12 mouse cellular contexts compared by ENCODE assay signal in genomic region chr1:135906736-135907135, GRCm38 (mm10). TPM values are rescaled to one million over a fixed set of nuclear protein-coding genes. Genes with fewer than 3 reads are reported as not detected.
DNase-seq lines count a peak whose midpoint lies in the region; ATAC-seq lines count a peak whose summit lies in the region.
"Had no signal": no experiment of that assay in that cellular context is flagged by ENCODE, and none has a peak within 500 bp of the region (broad histone marks: within the 10 kb centered on the region; RNA-seq: fewer than 3 reads in every experiment).

No protein-coding gene starts in this region.

- H3K4me3 ChIP-seq in limb, embryonic 13.5 days = no peak overlapping the region
- H3K4me3 ChIP-seq in limb, embryonic 10.5 days = no peak overlapping the region
- no peak overlapping the region for H3K4me3 ChIP-seq in embryonic facial prominence, embryonic 14.5 days (ENCODE audit: low read depth, low read length)
- H3K4me3 ChIP-seq in hindbrain, embryonic 11.5 days (ENCODE audit: low read depth, low read length) = no peak overlapping the region
- H3K4me3 ChIP-seq: stomach, embryonic 15.5 days had no signal

- DNase-seq in limb, embryonic 10.5 days (ENCODE audit: low spot score) = no peak
- DNase-seq in adipocyte (ENCODE audit: low spot score) = peak; percentile 39
- peak; percentile 87 for DNase-seq in embryonic facial prominence, embryonic 14.5 days (ENCODE audit: low spot score)
- peak; percentile 25 for DNase-seq in lung, postnatal 36 days
- DNase-seq in embryo, embryonic 10 days (ENCODE audit: low spot score) = no peak
- no peak for DNase-seq in hindbrain, embryonic 11.5 days (ENCODE audit: low spot score)
- DNase-seq: adrenal gland, adult 8-10 months; cerebellum, adult 9-11 months had no signal

- WGBS in limb, embryonic 13.5 days = 26% methylated on average over 11 of the region's 11 CpGs
- WGBS in limb, embryonic 10.5 days = 48% methylated on average over 11 of the region's 11 CpGs
- WGBS in embryonic facial prominence, embryonic 14.5 days = 24% methylated on average over 11 of the region's 11 CpGs
- 82% methylated on average over 11 of the region's 11 CpGs for WGBS in hindbrain, embryonic 11.5 days

- H3K9ac ChIP-seq in limb, embryonic 13.5 days = no peak overlapping the region
- no peak overlapping the region for H3K9ac ChIP-seq in embryonic facial prominence, embryonic 14.5 days (ENCODE audit: low read depth, low read length)
- H3K9ac ChIP-seq in hindbrain, embryonic 11.5 days (ENCODE audit: low read depth, low read length) = no peak overlapping the region
- H3K9ac ChIP-seq: stomach, embryonic 15.5 days had no signal

- H3K9me3 ChIP-seq in limb, embryonic 13.5 days = no peaks in the 10 kb centered on the region
- H3K9me3 ChIP-seq in limb, embryonic 10.5 days (replicated peaks) = no peaks in the 10 kb centered on the region
- no peaks in the 10 kb centered on the region for H3K9me3 ChIP-seq in embryonic facial prominence, embryonic 14.5 days (ENCODE audit: control insufficient read depth, low read length)
- H3K9me3 ChIP-seq in hindbrain, embryonic 11.5 days (ENCODE audit: control insufficient read depth, low read length) = no peaks in the 10 kb centered on the region
- H3K9me3 ChIP-seq: stomach, embryonic 15.5 days had no signal

- ATAC-seq in limb, embryonic 13.5 days (ENCODE audit: low FRiP score, low read depth) = peak; percentile 32; the same call in 1 of the 2 replicates
- ATAC-seq in embryonic facial prominence, embryonic 14.5 days (ENCODE audit: low read depth) = peak; percentile 93
- ATAC-seq in hindbrain, embryonic 11.5 days (ENCODE audit: low FRiP score) = no peak
- ATAC-seq: hindbrain, embryonic 16.5 days had no signal

- H3K4me1 ChIP-seq in limb, embryonic 13.5 days = peaks cover 10% of the 10 kb centered on the region
- H3K4me1 ChIP-seq in limb, embryonic 10.5 days = peaks cover 17% of the 10 kb centered on the region
- peaks cover 10% of the 10 kb centered on the region for H3K4me1 ChIP-seq in embryonic facial prominence, embryonic 14.5 days (ENCODE audit: control insufficient read depth, insufficient read depth, low read length)
- peaks cover 2% of the 10 kb centered on the region for H3K4me1 ChIP-seq in hindbrain, embryonic 11.5 days (replicated peaks; ENCODE audit: control insufficient read depth, insufficient read depth, low read length)
- H3K4me1 ChIP-seq: stomach, embryonic 15.5 days had no signal

- no peaks in the 10 kb centered on the region for H3K36me3 ChIP-seq in limb, embryonic 13.5 days
- H3K36me3 ChIP-seq in limb, embryonic 10.5 days = no peaks in the 10 kb centered on the region
- H3K36me3 ChIP-seq in embryonic facial prominence, embryonic 14.5 days (ENCODE audit: control insufficient read depth, insufficient read depth, low read length) = no peaks in the 10 kb centered on the region
- H3K36me3 ChIP-seq in hindbrain, embryonic 11.5 days (ENCODE audit: control insufficient read depth, insufficient read depth, low read length) = no peaks in the 10 kb centered on the region
- H3K36me3 ChIP-seq: stomach, embryonic 15.5 days had no signal

- no peak overlapping the region for H3K27ac ChIP-seq in limb, embryonic 13.5 days
- no peak overlapping the region for H3K27ac ChIP-seq in limb, embryonic 10.5 days
- H3K27ac ChIP-seq in embryonic facial prominence, embryonic 14.5 days (replicated peaks; ENCODE audit: low read depth, low read length) = 0 out of 2 replicates have a peak overlapping the region, but pooled peaks have one; percentile 15
- H3K27ac ChIP-seq in hindbrain, embryonic 11.5 days (ENCODE audit: low read depth, low read length) = no peak overlapping the region
- H3K27ac ChIP-seq: stomach, embryonic 15.5 days had no signal

- H3K27me3 ChIP-seq in limb, embryonic 13.5 days = peaks cover 28% of the 10 kb centered on the region
- peaks cover 39% of the 10 kb centered on the region for H3K27me3 ChIP-seq in limb, embryonic 10.5 days (ENCODE audit: low read depth, poor library complexity, severe bottlenecking)
- H3K27me3 ChIP-seq in embryonic facial prominence, embryonic 14.5 days (replicated peaks; ENCODE audit: control insufficient read depth, insufficient read depth, low read length) = no peaks in the 10 kb centered on the region
- H3K27me3 ChIP-seq in hindbrain, embryonic 11.5 days (ENCODE audit: control insufficient read depth, insufficient read depth, low read length) = no peaks in the 10 kb centered on the region
- H3K27me3 ChIP-seq: stomach, embryonic 15.5 days had no signal

- no peak overlapping the region for H3K4me2 ChIP-seq in limb, embryonic 13.5 days (replicated peaks)
- H3K4me2 ChIP-seq in embryonic facial prominence, embryonic 14.5 days (ENCODE audit: low read depth, low read length) = no peak overlapping the region; the same call in 1 of the 2 replicates
- no peak overlapping the region for H3K4me2 ChIP-seq in hindbrain, embryonic 11.5 days (replicated peaks; ENCODE audit: low read depth, low read length)
- H3K4me2 ChIP-seq: heart, embryonic 11.5 days; stomach, embryonic 15.5 days had no signal

RNA-seq across cellular contexts. Expression of gene Pkp1, which starts 12.3 kb away (rescaled TPM):
- polyA plus RNA-seq in limb, embryonic 13.5 days (2015; fragmentation: Nextera tagmentation; extraction: Ambion mirVana) = 6.1 and 7.5 TPM in 2 replicates
- 0.30 and 0.63 TPM in 2 replicates for polyA plus RNA-seq in limb, embryonic 10.5 days (2016; fragmentation: Nextera tagmentation; extraction: Ambion mirVana)
- polyA plus RNA-seq in embryonic facial prominence, embryonic 14.5 days (2014; fragmentation: Nextera tagmentation; extraction: Ambion mirVana) = 15.2 and 20.1 TPM in 2 replicates
- polyA plus RNA-seq in hindbrain, embryonic 11.5 days (2014; fragmentation: Nextera tagmentation; extraction: Ambion mirVana) = 0.08 and 0.22 TPM in 2 replicates

Comparison
In these comparisons a context has a peak if more than half of its experiments do, and no peak if none do; other contexts are left out.
1. DNase-seq: peak in adipocyte (single experiment), embryonic facial prominence, embryonic 14.5 days (single experiment) and lung, postnatal 36 days (single experiment); none in limb, embryonic 10.5 days (single experiment), embryo, embryonic 10 days (single experiment) and hindbrain, embryonic 11.5 days (single experiment).